Mouse (Mus musculus): ENCODE results near the gene Nrxn2. TPM values are rescaled to one million over a fixed set of nuclear protein-coding genes. Genes with fewer than 3 reads are reported as not detected.

The Nrxn2 gene
- polyA plus RNA-seq, 1 experiment: 1.7 TPM

Other genes with a start within 250 kb of the Nrxn2 start
- gene Majin, start 234.3 kb upstream of the Nrxn2 start, polyA plus RNA-seq (2012; rRNA removed): 0.16 and 0.22 TPM in 2 replicates
- 1.7 and 2.8 TPM in 2 replicates for gene Gpha2, start 192.4 kb upstream of the Nrxn2 start, polyA plus RNA-seq (2012; rRNA removed)
- 54.3 and 61.5 TPM in 2 replicates for gene Ppp2r5b, start 182.9 kb upstream of the Nrxn2 start, polyA plus RNA-seq (2012; rRNA removed)
- gene Atg2a, start 177.1 kb upstream of the Nrxn2 start, polyA plus RNA-seq (2012; rRNA removed): 23.4 and 25.0 TPM in 2 replicates
- gene Ehd1, start 142.0 kb upstream of the Nrxn2 start, polyA plus RNA-seq (2012; rRNA removed): 156 and 198 TPM in 2 replicates
- 16.2 and 16.6 TPM in 2 replicates for gene Cdc42bpg, start 112.3 kb upstream of the Nrxn2 start, polyA plus RNA-seq (2012; rRNA removed)
- 40.4 and 48.5 TPM in 2 replicates for gene Men1, start 83.8 kb upstream of the Nrxn2 start, polyA plus RNA-seq (2012; rRNA removed)
- 83.4 and 95.3 TPM in 2 replicates for gene Map4k2, start 77.6 kb upstream of the Nrxn2 start, polyA plus RNA-seq (2012; rRNA removed)
- 95.0 and 140 TPM in 2 replicates for gene Sf1, start 55.0 kb upstream of the Nrxn2 start, polyA plus RNA-seq (2012; rRNA removed)
- 13.1 and 15.8 TPM in 2 replicates for gene Pygm, start 34.3 kb upstream of the Nrxn2 start, polyA plus RNA-seq (2012; rRNA removed)
- gene Rasgrp2, start 19.4 kb upstream of the Nrxn2 start, polyA plus RNA-seq (2012; rRNA removed): 107 and 215 TPM in 2 replicates
- gene Slc22a12, start 124.3 kb downstream of the Nrxn2 start, polyA plus RNA-seq (2012; rRNA removed): 0.24 and 0.27 TPM in 2 replicates

Data from gonadal fat pad, adult 2 months (tissue).